Mouse (Mus musculus): ENCODE data around the gene Npas2.
A peak's percentile ranks its signal among the peaks of the same experiment; 100 is the strongest.

Gene Npas2

DNA sequence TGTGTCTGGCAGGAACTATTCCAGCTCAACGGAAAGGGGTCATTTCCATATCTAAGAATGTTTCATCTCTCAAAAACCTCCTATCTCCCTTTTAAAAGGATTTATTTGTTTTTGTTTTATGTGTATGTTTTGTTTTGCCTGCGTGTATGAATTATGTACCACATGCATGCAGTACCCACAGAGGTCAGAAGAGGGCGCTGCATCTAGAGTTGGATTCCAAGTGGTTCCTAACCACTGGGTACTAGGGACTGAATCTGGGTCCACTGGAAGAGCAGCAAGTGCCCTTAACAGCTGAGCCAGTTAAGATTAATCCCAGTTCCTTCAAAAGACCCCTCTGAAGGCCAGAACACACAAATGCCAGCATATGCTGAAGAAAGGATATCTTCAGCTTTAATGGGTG, 24.1 kb downstream of the Npas2 start:
- DNase-seq: no peak

GRCm38 (mm10) chr1:39228401-39228800, 34.9 kb downstream of the Npas2 start:
- no peak for DNase-seq

- no peak for DNase-seq
Measured at GRCm38 (mm10) chr1:39230021-39230420, 36.5 kb downstream of the Npas2 start.

DNA sequence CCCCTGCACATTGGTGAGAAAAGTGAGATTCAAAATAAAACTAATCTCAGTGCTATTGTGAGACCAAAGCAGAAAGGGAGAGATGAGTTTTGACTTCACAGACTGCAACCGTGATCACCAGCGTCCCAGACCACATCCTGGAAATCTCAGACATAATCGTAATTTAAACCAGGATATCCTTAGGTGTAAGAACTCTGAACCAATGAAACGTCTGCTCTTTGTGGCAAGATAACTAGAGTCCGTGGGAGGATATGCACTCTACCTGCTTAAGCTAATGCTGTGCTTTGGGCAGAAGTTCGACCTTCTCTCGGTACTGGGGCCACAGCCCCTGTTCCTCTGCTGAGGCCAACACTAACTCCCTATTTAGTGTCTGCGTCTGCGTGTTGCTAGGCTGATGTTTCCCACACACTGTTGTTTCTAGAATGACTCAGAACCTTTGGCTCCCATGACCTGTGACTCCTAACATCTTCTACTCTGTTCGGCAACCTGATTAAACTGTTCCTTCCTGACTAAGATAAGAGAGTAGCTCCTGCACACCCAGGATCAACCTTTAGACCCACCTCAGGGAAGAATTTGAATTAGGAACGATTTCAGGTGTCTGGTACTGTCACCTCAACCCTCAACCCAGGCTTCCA, 41.4 kb downstream of the Npas2 start:
- DNase-seq: no peak

DNA sequence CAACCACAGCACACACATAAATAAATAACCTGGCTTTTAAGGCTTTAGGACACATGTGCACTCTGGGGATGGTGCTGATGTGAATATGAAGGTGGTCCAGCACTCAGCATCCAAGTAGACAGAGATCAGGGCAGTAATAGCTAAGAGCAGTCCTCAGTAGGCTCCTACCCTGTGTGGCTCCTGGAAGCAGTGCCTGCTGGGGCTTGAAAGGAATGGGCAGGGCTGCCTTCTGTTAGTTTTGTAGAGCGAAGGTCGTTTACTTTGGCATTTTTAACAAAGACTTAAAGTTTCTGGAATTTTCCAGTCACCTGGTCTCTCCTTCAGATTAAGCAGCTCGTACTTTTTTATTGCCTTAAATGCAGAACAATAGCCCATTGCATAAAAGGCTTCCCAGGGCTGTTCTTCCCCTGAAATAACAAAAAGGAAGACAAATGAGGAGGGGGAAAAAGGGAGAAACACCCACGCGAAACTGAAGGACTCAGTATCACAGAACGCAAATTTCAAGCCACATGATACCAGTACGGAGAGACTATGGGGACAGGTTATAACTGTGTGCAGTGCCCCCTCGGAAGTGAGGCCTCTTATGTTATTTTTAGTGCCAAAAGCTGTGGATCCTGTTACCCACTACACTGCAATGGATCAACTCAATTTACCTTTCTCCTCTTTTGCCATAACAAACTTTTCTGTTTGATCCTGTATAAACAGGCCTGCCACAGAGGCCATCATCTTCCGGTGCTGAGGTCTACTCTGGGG, 44.1 kb downstream of the Npas2 start:
- DNase-seq: no peak

GRCm38 (mm10) chr1:39240860-39241584, 47.5 kb downstream of the Npas2 start:
- no peak for DNase-seq

- DNase-seq: no peak
Measured at GRCm38 (mm10) chr1:39244726-39245125, 51.2 kb downstream of the Npas2 start.

- DNase-seq: no peak
Measured at GRCm38 (mm10) chr1:39251679-39252078, 58.1 kb downstream of the Npas2 start.

DNA sequence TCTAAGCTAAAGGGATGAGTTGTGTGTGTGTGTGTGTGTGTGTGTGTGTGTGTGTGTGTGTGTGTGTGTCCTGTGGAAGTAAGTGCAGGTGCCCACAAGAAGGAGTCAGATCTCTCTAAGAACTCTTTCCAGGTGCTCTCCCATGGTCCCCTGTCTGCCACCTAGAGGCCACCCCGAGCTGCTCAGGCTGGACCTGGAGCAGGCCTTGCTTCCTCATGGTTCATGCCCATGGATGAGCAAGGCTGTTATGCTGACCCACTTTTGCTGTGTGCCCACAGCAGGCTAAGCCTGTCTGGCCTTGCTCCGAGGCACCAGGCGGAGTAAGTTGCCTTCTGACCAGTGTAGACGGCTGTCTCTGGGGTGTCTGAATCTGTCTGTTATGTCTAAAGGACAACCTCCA, 60.2 kb downstream of the Npas2 start:
- peak; percentile 17 for DNase-seq

GRCm38 (mm10) chr1:39256051-39256450, 62.5 kb downstream of the Npas2 start:
- DNase-seq: no peak

DNA sequence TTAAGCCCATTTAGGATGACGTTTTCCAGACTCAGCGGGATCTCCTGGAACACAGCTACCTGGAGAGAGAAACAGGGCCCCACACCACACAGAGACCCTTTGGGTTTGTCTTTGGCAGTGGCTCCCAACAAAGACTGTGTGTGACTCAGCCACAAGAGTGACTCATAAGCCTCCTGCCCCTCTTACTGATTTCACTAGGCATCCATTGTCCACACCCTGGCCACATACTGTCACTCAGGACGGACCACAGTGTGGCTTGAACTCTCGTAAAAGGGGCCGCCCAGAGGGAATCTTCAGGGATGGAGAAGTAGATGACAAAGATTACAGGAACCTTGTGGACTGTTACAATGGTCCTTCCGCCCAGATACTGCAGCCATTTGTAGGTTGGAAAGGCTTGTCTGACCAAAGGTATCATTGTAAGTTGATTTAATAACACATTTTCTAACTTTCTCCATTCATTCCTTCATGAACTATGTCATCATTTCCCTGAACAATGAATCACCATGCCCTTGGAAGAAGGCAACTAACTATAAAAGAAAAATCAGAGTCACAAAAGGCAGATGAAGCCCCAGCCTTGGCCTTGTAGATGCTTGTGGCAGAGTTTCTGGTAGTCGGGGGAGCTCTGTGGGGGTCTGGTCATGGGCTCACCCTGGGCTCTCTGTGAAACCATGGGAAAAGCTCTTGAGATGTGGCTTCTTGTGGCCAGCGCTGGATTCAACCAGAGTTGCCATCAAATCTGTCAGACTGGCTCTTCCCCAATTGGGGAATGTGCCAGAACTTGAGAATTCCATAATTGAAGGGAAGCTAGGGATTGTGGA, 63.2 kb downstream of the Npas2 start:
- no peak for DNase-seq

DNA sequence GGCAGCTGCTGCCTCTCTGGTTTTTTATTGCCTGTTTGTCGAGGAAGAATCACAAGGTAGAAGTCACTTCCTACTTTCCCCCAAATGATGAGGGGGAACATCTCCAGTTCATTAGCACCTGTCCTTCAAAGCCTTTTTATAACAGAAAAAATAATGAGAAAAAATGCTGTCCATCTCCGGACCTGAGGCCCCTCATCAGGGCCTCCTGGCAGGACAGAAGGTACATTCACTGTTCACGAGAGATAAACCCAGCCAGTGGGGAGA, 63.7 kb downstream of the Npas2 start:
- no peak for DNase-seq

DNA sequence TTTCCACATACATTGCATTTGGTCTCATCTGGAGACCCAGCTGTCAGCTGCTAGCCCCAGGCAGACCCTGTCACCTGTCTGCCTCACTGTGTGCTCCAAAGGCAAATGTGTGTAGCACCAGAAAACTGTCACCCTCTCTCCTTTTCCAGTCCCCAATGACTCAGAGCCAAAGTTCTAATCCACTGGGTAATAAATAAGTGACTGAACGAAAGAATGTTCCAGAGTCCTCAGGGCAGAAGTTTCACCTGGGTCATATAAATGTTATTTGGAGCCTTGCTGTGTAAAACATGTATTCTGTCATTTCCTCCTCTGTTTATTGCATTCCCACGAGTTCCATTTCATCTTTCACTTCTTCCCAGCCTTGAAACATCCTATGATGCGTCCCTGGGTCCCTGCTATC, 66.1 kb downstream of the Npas2 start:
- no peak for DNase-seq

DNA sequence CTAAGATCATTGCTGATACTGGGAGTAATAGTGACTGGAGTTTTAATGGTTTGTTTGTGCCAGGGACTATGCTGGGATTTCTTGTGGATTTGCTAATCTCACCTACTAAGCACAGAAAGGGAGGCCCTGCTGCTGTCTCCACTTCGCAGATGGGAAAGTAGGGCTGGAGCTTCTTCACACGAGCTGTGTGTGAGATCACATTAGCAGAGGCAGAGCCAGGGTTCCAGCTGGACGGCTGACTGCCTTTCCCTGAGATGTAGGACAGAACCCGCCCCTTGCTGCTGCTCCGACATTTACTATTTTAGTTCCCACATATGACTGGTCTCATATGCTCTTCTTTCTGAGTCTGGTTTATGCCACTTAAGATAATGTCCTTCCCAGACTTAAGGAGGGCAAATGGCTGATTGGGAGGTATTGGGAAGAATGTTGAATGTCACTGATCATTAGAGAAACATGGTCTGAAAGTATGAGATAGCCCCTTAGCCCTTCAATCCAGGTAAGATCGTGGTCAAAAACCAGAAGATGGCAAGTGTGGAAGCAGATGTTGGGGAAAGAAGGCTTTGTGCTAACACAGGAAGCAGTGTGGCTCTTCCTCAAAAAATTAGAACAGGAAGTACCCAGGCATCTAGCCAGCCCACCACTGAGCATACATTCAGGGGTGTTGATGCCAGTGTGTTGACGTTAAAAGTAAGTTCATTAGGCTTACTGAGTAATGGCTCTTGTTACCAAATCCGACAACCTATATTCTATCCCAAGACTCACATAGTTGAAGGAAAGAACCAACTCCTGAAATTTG, 66.8 kb downstream of the Npas2 start:
- DNase-seq: no peak

DNA sequence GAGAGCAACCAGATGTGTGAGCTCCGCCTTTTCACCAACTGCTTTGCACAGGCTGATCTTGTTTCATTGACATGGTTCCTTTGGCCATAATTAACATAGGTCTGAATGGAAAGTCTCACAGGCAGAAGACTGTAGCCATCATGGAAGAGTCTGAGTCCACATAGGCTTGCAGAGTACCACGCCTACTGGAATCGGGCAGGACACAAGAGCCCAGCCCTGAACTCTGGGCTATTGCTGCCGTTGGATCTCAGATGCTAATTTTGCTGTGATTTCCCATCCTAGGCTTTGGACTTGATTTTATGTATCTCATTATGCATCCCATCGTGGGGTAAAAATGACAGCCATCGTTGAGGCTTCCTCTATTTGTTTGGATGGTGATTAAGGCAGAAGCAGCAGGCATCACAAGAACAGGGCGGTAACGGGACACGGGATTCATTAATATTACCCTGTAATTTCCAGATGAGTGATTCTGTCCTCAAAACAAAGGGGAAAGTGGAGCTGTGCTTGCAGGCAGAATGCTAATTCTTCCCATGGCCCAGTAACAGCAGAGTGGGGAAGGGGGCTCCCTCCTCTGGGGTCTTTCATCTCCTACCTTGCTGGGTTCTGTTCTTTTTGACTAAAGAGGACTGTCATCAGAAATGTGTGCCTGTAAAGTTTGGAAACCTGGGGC, 73.4 kb downstream of the Npas2 start:
- DNase-seq: no peak

DNA sequence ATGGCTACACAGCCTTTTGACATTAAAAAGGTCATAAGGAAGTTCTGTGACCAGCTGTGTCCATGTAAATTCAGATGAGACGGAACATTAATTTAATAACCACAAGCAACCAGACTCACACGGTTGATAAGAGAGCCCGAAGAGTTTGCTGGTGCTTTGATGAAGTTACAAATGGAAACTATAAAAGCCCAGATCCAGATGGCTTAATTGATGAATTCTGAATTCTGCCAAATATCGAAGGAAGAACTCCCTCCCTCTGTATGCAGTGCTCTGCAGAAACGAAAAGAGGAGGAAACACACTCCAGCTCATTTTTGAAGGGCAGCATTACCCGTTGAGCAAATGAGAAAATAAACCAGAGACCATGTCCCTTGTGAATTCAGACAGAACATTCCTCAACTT, 79.4 kb downstream of the Npas2 start:
- no peak for DNase-seq

DNA sequence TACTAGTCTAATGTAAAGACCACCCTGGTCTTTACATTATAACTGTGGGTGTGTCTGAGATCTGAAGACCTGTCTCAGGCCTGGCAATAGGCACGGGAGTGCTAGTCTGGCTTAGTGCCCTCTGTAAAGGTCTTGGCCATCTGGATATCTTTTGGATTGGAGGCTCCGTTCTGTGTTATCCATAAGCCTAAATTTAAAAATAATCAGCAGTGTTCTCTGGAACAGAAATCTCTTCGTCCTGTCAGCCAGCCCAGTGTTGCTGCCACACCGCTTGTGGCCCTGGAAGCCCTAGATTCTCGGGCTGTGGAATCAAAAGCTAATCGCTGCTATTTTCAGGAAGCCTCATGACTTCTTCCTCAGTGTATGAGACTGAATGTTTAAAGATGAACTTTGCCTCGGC, 86.9 kb downstream of the Npas2 start:
- DNase-seq: peak; percentile 37

DNA sequence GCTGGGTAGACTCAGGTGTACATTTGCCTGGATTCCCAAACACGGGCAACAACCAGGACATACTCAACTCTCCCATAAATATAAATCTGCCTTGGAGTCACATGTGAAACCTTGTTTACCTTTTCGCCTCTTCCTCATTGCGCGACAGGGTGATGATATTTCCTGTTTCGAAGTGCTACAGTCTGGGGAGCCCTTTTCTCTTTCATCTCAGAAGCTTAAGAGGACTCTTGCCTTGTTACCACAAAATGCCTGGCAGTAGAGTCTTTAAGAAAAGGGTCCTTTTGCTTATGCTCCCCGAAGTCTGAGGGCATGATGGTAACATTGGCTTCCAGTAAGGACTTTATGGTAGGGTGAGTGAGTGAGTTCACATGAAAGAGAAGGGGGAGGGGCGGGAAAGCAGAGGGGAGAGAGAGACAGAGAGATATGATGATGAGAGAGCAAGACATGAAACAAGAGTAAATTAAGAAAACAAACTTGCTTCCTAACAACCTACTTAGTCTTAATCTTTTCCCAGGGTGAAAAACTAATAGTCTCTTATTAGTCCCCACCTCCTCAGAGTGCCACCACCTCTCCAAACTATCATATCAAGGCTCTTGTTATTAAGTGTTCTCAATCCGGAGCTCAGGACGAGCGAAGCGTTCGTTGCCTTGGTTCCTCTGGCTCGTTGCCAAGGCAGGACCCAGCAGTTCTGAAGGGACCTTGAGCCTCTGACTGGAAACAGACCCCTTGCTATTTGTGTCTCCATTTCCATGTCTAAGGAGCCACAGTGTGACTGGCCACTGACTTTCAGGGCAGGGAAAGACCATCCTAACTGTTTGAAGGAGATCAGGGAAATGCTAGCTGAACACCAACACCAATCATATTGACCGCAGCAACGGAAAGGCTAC, 87.7 kb downstream of the Npas2 start:
- no peak for DNase-seq

DNA sequence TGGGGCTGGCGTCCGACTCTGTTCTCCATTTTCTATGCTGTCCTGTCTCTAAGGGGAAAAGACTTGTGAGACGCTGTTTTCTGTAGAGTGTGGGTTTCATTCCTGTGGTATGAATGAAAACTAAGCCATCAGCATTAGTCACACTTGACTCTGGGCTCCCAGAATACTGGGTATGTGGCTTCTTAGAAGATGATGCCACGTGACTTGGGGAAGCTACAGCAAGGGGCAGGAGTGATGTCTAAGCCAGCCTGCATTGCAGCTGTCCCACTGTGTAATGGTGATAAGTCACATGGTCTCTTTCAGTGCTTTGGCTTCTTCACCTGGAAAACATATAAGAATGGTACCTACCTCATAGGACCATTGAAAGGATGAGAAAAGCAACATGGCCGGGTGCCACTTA, 88.4 kb downstream of the Npas2 start:
- no peak for DNase-seq

- DNase-seq: no peak
Measured at GRCm38 (mm10) chr1:39283323-39283722, 89.8 kb downstream of the Npas2 start.

- no peak for DNase-seq
Measured at GRCm38 (mm10) chr1:39284786-39285185, 91.3 kb downstream of the Npas2 start.

Measured in cerebellum, adult 8-10 months (tissue).